Mouse (Mus musculus) ZHBTc4 (cell line): ENCODE results near the gene Tssk1.

Source experiments
- DNase-seq: peaks from one replicate; pipeline ENCODE4 v3.0.0-alpha.2; 2011; ENCODE audit warnings: low read depth, low spot score

The Tssk1 gene

DNA sequence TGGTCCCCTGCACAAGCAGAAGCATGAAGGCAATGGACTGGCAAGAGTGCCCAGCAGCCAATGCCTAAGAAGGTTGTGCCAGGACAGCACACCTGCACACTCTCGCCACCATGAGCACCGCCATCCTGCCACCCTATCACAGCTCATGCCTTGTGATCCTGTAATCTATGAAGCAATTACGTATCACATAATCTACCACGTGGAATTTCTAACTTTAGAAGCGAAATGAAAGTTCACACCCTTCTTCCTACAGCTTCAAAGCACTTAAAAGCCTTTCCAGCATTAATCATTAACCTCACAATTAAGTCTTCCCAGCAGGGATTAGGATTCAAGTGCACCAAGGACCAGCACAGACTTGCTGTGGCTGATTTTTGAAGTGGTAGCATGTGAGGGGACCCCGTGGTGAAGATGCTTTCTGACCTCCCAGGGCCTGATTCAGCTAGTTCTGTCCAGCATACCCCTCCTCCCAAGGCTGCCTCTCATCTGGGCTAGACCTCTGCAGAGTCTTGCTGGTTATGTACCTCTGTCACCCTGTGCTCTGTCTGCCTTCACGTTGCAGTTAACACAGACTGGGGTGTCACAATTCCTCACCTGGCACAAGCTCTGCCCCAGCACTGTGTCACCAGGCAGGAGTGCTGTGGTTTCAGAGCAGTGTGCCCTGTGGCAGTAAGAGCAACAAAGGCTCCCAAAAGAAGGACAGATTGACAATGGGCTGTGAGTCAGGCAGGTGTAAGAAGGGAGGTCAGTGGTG is 51.2 kb downstream of the Tssk1 start:
- peak; percentile 76 for DNase-seq
